Mouse (Mus musculus) myocyte (in vitro differentiated cells): Measurements from ENCODE around the gene Pcdh20.

Source experiments
- MAX ChIP-seq: IDR thresholded peaks from one replicate; pipeline ENCODE4 v1.6.1; 2011; ENCODE audit warnings: low read depth, mild to moderate bottlenecking, control low read depth
- POLR2A ChIP-seq: IDR thresholded peaks from one replicate; pipeline ENCODE4 v1.6.1; 2011; ENCODE audit warnings: low read depth, mild to moderate bottlenecking, control low read depth, moderate library complexity; ENCODE audit not compliant: insufficient read length
- SRF ChIP-seq: IDR thresholded peaks from one replicate; pipeline ENCODE4 v1.6.1; 2011; ENCODE audit warnings: low read depth; ENCODE audit not compliant: control insufficient read depth, insufficient read length

DNA sequence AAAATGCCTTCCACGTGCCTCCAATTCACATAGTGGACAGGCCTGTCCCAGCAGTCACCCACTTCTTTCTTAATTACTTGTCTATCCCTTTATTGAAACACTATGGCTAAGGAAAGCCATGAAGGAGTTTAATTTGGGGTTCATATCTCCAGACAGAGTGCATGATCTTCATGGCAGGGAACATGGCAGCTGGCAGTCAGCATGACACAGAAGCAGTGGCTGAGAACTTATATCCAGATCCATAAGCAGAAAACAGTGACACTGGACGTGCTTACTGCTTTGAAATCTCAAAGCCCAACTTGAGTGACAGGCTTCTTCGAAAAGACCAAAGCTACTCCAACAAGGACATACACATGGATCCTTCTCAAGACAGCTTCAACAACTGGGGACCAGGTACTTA is 10.5 kb downstream of the Pcdh20 start:
- TF ChIP-seq SRF (no peak), MAX (no peak), POLR2A (no peak)
